Mouse (Mus musculus) spleen, adult 2 months (tissue): ENCODE measurements around the gene Sprr2a1.

ENCODE experiments used
- CTCF ChIP-seq: fragments of 200-500 bp; IDR thresholded peaks from 2 replicates; pipeline ENCODE4 v1.5.1; 2011; ENCODE audit warnings: mild to moderate bottlenecking, inconsistent platforms; ENCODE audit not compliant: insufficient read depth, insufficient read length, insufficient replicate concordance; ENCODE audit errors: extremely low read depth
- POLR2A ChIP-seq: fragments of 200-500 bp; IDR thresholded peaks from 2 replicates; pipeline ENCODE4 v1.6.1; 2011; ENCODE audit warnings: low read depth, low read length, inconsistent platforms

- TF ChIP-seq CTCF: no peak
- TF ChIP-seq POLR2A: no peak
Observed at GRCm38 (mm10) chr3:92176880-92177279, 38.7 kb upstream of the Sprr2a1 start.
